Mouse (Mus musculus) MEL (cell line): Measurements from ENCODE around the gene Smim20.

ENCODE experiments used
- BHLHE40 ChIP-seq: IDR thresholded peaks from 2 replicates; pipeline ENCODE4 v1.6.1; 2012; ENCODE audit warnings: low read depth, mild to moderate bottlenecking, inconsistent platforms, low read length, improper control_type of control experiment, borderline replicate concordance
- CTCF ChIP-seq, 3 experiments: IDR thresholded peaks in 2 of 3; conservative IDR thresholded peaks in 1 of 3; 2 replicates each; pipeline ENCODE4 v1.5.1; 2011 to 2012; ENCODE audit warnings: low read length in 3 of 3, low read depth in 2 of 3, mild to moderate bottlenecking in 2 of 3, improper control_type of control experiment in 1 of 3, inconsistent platforms in 1 of 3, mixed read lengths in 1 of 3, moderate library complexity in 1 of 3; ENCODE audit not compliant: control insufficient read depth in 1 of 3, insufficient read depth in 1 of 3, poor library complexity in 1 of 3, severe bottlenecking in 1 of 3
- E2F4 ChIP-seq: IDR thresholded peaks from 2 replicates; pipeline ENCODE4 v1.6.1; 2011; ENCODE audit warnings: low read depth, low read length, improper control_type of control experiment, borderline replicate concordance
- ELF1 ChIP-seq: IDR thresholded peaks from 2 replicates; pipeline ENCODE4 v1.6.1; 2014; ENCODE audit warnings: low read depth, mild to moderate bottlenecking, inconsistent platforms, low read length, improper control_type of control experiment, moderate library complexity
- EP300 ChIP-seq, 2 experiments: IDR thresholded peaks; 2 replicates each; pipeline ENCODE4 v1.6.1; 2011; ENCODE audit warnings: improper control_type of control experiment in 2 of 2, low read length in 2 of 2, low read depth in 1 of 2, mild to moderate bottlenecking in 1 of 2
- ETS1 ChIP-seq: IDR thresholded peaks from 2 replicates; pipeline ENCODE4 v1.6.1; 2012; ENCODE audit warnings: low read depth, mild to moderate bottlenecking, inconsistent platforms, low read length, improper control_type of control experiment, moderate library complexity
- NELFE ChIP-seq: IDR thresholded peaks from 2 replicates; pipeline ENCODE4 v1.6.1; 2011; ENCODE audit warnings: low read depth, low read length, improper control_type of control experiment
- NRF1 ChIP-seq: IDR thresholded peaks from 2 replicates; pipeline ENCODE4 v1.6.1; 2014; ENCODE audit warnings: low read depth, mild to moderate bottlenecking, inconsistent platforms, low read length, improper control_type of control experiment, moderate library complexity; ENCODE audit not compliant: poor library complexity, insufficient read depth, severe bottlenecking
- POLR2A ChIP-seq, 2 experiments: IDR thresholded peaks; 2 replicates each; pipeline ENCODE4 v1.6.1; 2011 to 2012; ENCODE audit warnings: low read length in 2 of 2, mild to moderate bottlenecking in 2 of 2, control low read depth in 1 of 2, improper control_type of control experiment in 1 of 2, low read depth in 1 of 2, moderate library complexity in 1 of 2; ENCODE audit not compliant: control insufficient read depth in 1 of 2, insufficient read depth in 1 of 2, poor library complexity in 1 of 2
- POLR2AphosphoS5 ChIP-seq: IDR thresholded peaks from 2 replicates; pipeline ENCODE4 v1.6.1; 2012; ENCODE audit warnings: low read depth, borderline replicate concordance, mild to moderate bottlenecking, inconsistent platforms, low read length, moderate library complexity, mixed read lengths
- SMC3 ChIP-seq: IDR thresholded peaks from 2 replicates; pipeline ENCODE4 v1.6.1; 2011; ENCODE audit warnings: low read depth, low read length, improper control_type of control experiment
- USF2 ChIP-seq, 2 experiments: IDR thresholded peaks; 2 replicates each; pipeline ENCODE4 v1.6.1; 2011 to 2012; ENCODE audit warnings: improper control_type of control experiment in 2 of 2, low read length in 2 of 2, borderline replicate concordance in 1 of 2, inconsistent platforms in 1 of 2, low read depth in 1 of 2, mild to moderate bottlenecking in 1 of 2; ENCODE audit not compliant: insufficient read depth in 1 of 2

GRCm38 (mm10) chr5:53324256-53324655 lies 57.4 kb downstream of the Smim20 start:
- no peak for TF ChIP-seq NELFE
- TF ChIP-seq EP300 (IDR thresholded peaks at IDR 0.05; ENCODE audit: low read depth in 1 of 2, low read length in 2 of 2) = no peak
- no peak for TF ChIP-seq CTCF (IDR thresholded peaks at IDR 0.05 in 2 of 3, conservative IDR thresholded peaks at IDR 0.05 in 1 of 3; ENCODE audit: control insufficient read depth in 1 of 3, insufficient read depth in 1 of 3, low read depth in 2 of 3, low read length in 3 of 3, poor library complexity in 1 of 3, severe bottlenecking in 1 of 3)
- TF ChIP-seq NRF1 = no peak
- no peak for TF ChIP-seq POLR2AphosphoS5
- no peak for TF ChIP-seq SMC3
- no peak for TF ChIP-seq USF2 (IDR thresholded peaks at IDR 0.05; ENCODE audit: borderline replicate concordance in 1 of 2, insufficient read depth in 1 of 2, low read depth in 1 of 2, low read length in 2 of 2)
- no peak for TF ChIP-seq E2F4
- TF ChIP-seq POLR2A (IDR thresholded peaks at IDR 0.05; ENCODE audit: control insufficient read depth in 1 of 2, insufficient read depth in 1 of 2, low read depth in 1 of 2, low read length in 2 of 2, poor library complexity in 1 of 2) = no peak
- TF ChIP-seq ELF1 = no peak
- TF ChIP-seq ETS1 = no peak
- TF ChIP-seq BHLHE40 = no peak
